Mouse (Mus musculus): ENCODE results near the gene Pde4d. TPM values are rescaled to one million over a fixed set of nuclear protein-coding genes. Genes with fewer than 3 reads are reported as not detected.

Gene Pde4d
- polyA plus RNA-seq, 1 experiment = 33.8 TPM

GRCm38 (mm10) chr13:109776995-109777394 lies 1327.2 kb downstream of the Pde4d start:
- DNase-seq = no peak
- Histone ChIP-seq H3K27ac (ENCODE audit: insufficient read depth, low read length) (no peak overlapping the region), H3K27me3 (ENCODE audit: control insufficient read depth, insufficient read depth, low read length) (no peaks in the 10 kb centered on the region), H3K4me1 (ENCODE audit: control insufficient read depth, insufficient read depth, low read length) (peaks cover 2% of the 10 kb centered on the region; the same call in 1 of the 2 replicates), H3K4me3 (replicated peaks; ENCODE audit: insufficient read depth, low read depth, low read length) (no peak overlapping the region)
- TF ChIP-seq CTCF (IDR thresholded peaks at IDR 0.05; ENCODE audit: borderline replicate concordance, insufficient read depth, low read depth, low read length) (no peak), POLR2A (IDR thresholded peaks at IDR 0.05; ENCODE audit: borderline replicate concordance, insufficient read depth, low read length) (no peak)
- 53% methylated on average over 3 of the region's 3 CpGs for WGBS

- Histone ChIP-seq H3K4me1 (ENCODE audit: control insufficient read depth, insufficient read depth, low read length) (peaks cover 2% of the 10 kb centered on the region; the same call in 1 of the 2 replicates), H3K27me3 (ENCODE audit: control insufficient read depth, insufficient read depth, low read length) (no peaks in the 10 kb centered on the region), H3K4me3 (replicated peaks; ENCODE audit: insufficient read depth, low read depth, low read length) (no peak overlapping the region), H3K27ac (ENCODE audit: insufficient read depth, low read length) (no peak overlapping the region)
- TF ChIP-seq CTCF (IDR thresholded peaks at IDR 0.05; ENCODE audit: borderline replicate concordance, insufficient read depth, low read depth, low read length) = no peak
- no peak for TF ChIP-seq POLR2A (IDR thresholded peaks at IDR 0.05; ENCODE audit: borderline replicate concordance, insufficient read depth, low read length)
- WGBS = 93% methylated on average over 5 of the region's 5 CpGs
- DNase-seq = no peak
Observed at GRCm38 (mm10) chr13:109777441-109777840, 1327.7 kb downstream of the Pde4d start.

- DNase-seq = no peak
- no peak for TF ChIP-seq CTCF (IDR thresholded peaks at IDR 0.05; ENCODE audit: borderline replicate concordance, insufficient read depth, low read depth, low read length)
- TF ChIP-seq POLR2A (IDR thresholded peaks at IDR 0.05; ENCODE audit: borderline replicate concordance, insufficient read depth, low read length) = no peak
- no peaks in the 10 kb centered on the region for H3K27me3 ChIP-seq (ENCODE audit: control insufficient read depth, insufficient read depth, low read length)
- peaks cover 2% of the 10 kb centered on the region; the same call in 1 of the 2 replicates for H3K4me1 ChIP-seq (ENCODE audit: control insufficient read depth, insufficient read depth, low read length)
- no peak overlapping the region for H3K27ac ChIP-seq (ENCODE audit: insufficient read depth, low read length)
- whole genome bisulfite sequencing = 64% methylated on average over 9 of the region's 9 CpGs
- no peak overlapping the region for H3K4me3 ChIP-seq (replicated peaks; ENCODE audit: insufficient read depth, low read depth, low read length)
Observed at GRCm38 (mm10) chr13:109778297-109778835, 1328.6 kb downstream of the Pde4d start.

- WGBS = 67% methylated on average over 1 of the region's 1 CpGs
- Histone ChIP-seq H3K27me3 (ENCODE audit: control insufficient read depth, insufficient read depth, low read length) (no peaks in the 10 kb centered on the region), H3K4me1 (ENCODE audit: control insufficient read depth, insufficient read depth, low read length) (peaks cover 2% of the 10 kb centered on the region; the same call in 1 of the 2 replicates), H3K4me3 (replicated peaks; ENCODE audit: insufficient read depth, low read depth, low read length) (no peak overlapping the region), H3K27ac (ENCODE audit: insufficient read depth, low read length) (no peak overlapping the region)
- TF ChIP-seq POLR2A (IDR thresholded peaks at IDR 0.05; ENCODE audit: borderline replicate concordance, insufficient read depth, low read length) = no peak
- TF ChIP-seq CTCF (IDR thresholded peaks at IDR 0.05; ENCODE audit: borderline replicate concordance, insufficient read depth, low read depth, low read length) = no peak
- DNase-seq = no peak
Observed at GRCm38 (mm10) chr13:109781466-109781865, 1331.7 kb downstream of the Pde4d start.

GRCm38 (mm10) chr13:109788604-109789003 lies 1338.9 kb downstream of the Pde4d start:
- Histone ChIP-seq H3K27me3 (ENCODE audit: control insufficient read depth, insufficient read depth, low read length) (no peaks in the 10 kb centered on the region), H3K4me1 (ENCODE audit: control insufficient read depth, insufficient read depth, low read length) (peaks cover 2% of the 10 kb centered on the region; the same call in 1 of the 2 replicates), H3K4me3 (replicated peaks; ENCODE audit: insufficient read depth, low read depth, low read length) (no peak overlapping the region), H3K27ac (ENCODE audit: insufficient read depth, low read length) (no peak overlapping the region)
- WGBS = 83% methylated on average over 4 of the region's 4 CpGs
- no peak for DNase-seq
- TF ChIP-seq POLR2A (IDR thresholded peaks at IDR 0.05; ENCODE audit: borderline replicate concordance, insufficient read depth, low read length) (no peak), CTCF (IDR thresholded peaks at IDR 0.05; ENCODE audit: borderline replicate concordance, insufficient read depth, low read depth, low read length) (no peak)

- TF ChIP-seq CTCF (IDR thresholded peaks at IDR 0.05; ENCODE audit: borderline replicate concordance, insufficient read depth, low read depth, low read length) (no peak), POLR2A (IDR thresholded peaks at IDR 0.05; ENCODE audit: borderline replicate concordance, insufficient read depth, low read length) (no peak)
- Histone ChIP-seq H3K27ac (ENCODE audit: insufficient read depth, low read length) (no peak overlapping the region), H3K27me3 (ENCODE audit: control insufficient read depth, insufficient read depth, low read length) (no peaks in the 10 kb centered on the region), H3K4me1 (ENCODE audit: control insufficient read depth, insufficient read depth, low read length) (peaks cover 7% of the 10 kb centered on the region), H3K4me3 (replicated peaks; ENCODE audit: insufficient read depth, low read depth, low read length) (no peak overlapping the region)
- 27% methylated on average over 4 of the region's 4 CpGs for WGBS
- no peak for DNase-seq
Observed at GRCm38 (mm10) chr13:109789151-109789550, 1339.4 kb downstream of the Pde4d start.

- H3K27ac ChIP-seq (ENCODE audit: insufficient read depth, low read length) = no peak overlapping the region
- WGBS = 87% methylated on average over 8 of the region's 8 CpGs
- no peaks in the 10 kb centered on the region for H3K27me3 ChIP-seq (ENCODE audit: control insufficient read depth, insufficient read depth, low read length)
- DNase-seq = no peak
- no peak for TF ChIP-seq POLR2A (IDR thresholded peaks at IDR 0.05; ENCODE audit: borderline replicate concordance, insufficient read depth, low read length)
- TF ChIP-seq CTCF (IDR thresholded peaks at IDR 0.05; ENCODE audit: borderline replicate concordance, insufficient read depth, low read depth, low read length) = no peak
- peaks cover 5% of the 10 kb centered on the region for H3K4me1 ChIP-seq (ENCODE audit: control insufficient read depth, insufficient read depth, low read length)
- no peak overlapping the region for H3K4me3 ChIP-seq (replicated peaks; ENCODE audit: insufficient read depth, low read depth, low read length)
Observed at GRCm38 (mm10) chr13:109790045-109790715, 1340.4 kb downstream of the Pde4d start.

GRCm38 (mm10) chr13:109793918-109794317 lies 1344.2 kb downstream of the Pde4d start:
- Histone ChIP-seq H3K27me3 (ENCODE audit: control insufficient read depth, insufficient read depth, low read length) (no peaks in the 10 kb centered on the region), H3K4me1 (ENCODE audit: control insufficient read depth, insufficient read depth, low read length) (peaks cover 5% of the 10 kb centered on the region), H3K4me3 (replicated peaks; ENCODE audit: insufficient read depth, low read depth, low read length) (no peak overlapping the region), H3K27ac (ENCODE audit: insufficient read depth, low read length) (peak overlapping the region; percentile 44; the same call in 1 of the 2 replicates)
- 58% methylated on average over 9 of the region's 9 CpGs for WGBS
- TF ChIP-seq CTCF (IDR thresholded peaks at IDR 0.05; ENCODE audit: borderline replicate concordance, insufficient read depth, low read depth, low read length) = no peak
- TF ChIP-seq POLR2A (IDR thresholded peaks at IDR 0.05; ENCODE audit: borderline replicate concordance, insufficient read depth, low read length) = no peak
- DNase-seq = no peak
